Mouse (Mus musculus) lung, adult 2 months (tissue): ENCODE results near the gene Cacna2d3.

Experiments used
- CTCF ChIP-seq: fragments of 200-500 bp; IDR thresholded peaks from 2 replicates; pipeline ENCODE4 v1.5.1; 2011; ENCODE audit warnings: mild to moderate bottlenecking, low read length, control low read depth; ENCODE audit not compliant: insufficient read depth
- POLR2A ChIP-seq: fragments of 200-500 bp; IDR thresholded peaks from 2 replicates; pipeline ENCODE4 v1.6.1; 2011; ENCODE audit warnings: low read depth, mild to moderate bottlenecking, control low read depth, low read length, borderline replicate concordance; ENCODE audit errors: extremely low read depth

DNA sequence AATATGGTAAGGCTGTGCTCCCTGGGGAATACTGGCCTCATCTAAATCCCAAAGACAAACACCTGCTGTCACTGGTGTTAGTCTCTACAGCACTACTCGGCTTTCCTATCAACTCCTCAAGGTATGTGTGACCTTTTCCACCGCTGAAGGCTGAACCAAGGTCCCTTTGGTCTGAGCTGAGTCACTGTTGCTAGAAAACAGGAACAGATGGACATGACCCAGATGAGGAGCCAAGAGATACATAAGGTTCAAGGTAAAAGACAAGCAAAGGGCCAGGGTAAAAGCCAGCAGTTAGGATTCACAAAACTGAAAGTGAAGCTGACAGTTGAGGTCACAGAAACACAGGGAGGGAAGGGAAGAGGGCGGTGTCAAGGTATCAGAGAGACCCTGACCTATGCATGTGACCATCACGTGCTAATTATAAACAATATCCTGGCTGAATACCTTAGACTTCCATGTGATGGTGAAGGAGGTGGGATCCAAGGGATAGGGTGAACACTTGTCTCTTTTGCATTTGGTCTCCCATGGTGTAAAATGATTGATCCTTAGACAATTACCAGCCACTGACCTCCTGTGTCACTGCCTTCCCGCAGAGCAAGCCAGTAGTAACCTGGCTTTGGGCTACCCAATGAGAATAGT is 288.5 kb downstream of the Cacna2d3 start:
- TF ChIP-seq CTCF (no peak), POLR2A (no peak)
